Mouse (Mus musculus) heart, embryonic 11.5 days (tissue): ENCODE data around the gene Itga10. TPM values are rescaled to one million over a fixed set of nuclear protein-coding genes. Genes with fewer than 3 reads are reported as not detected.
A peak's percentile ranks its signal among the peaks of the same experiment; 100 is the strongest.

Source experiments
- ATAC-seq: fragments of 200-750 bp; cut with Nextera tagmentation; replicated peaks from 2 replicates; pipeline ENCODE4 v1.8.0; 2017; ENCODE audit warnings: moderate library complexity; ENCODE audit not compliant: insufficient number of reproducible peaks, low FRiP score, low TSS enrichment
- H3K27ac ChIP-seq: fragments of 300-500 bp; sonication (generic); 2 replicates; pipeline ENCODE4 v1.5.1; 2014; ENCODE audit warnings: mild to moderate bottlenecking, low read depth, low read length
- H3K27me3 ChIP-seq: fragments of 300-500 bp; sonication (generic); 2 replicates; pipeline ENCODE4 v1.6.1; 2014; ENCODE audit warnings: mild to moderate bottlenecking, low read length, mixed read lengths; ENCODE audit not compliant: control insufficient read depth, insufficient read depth
- H3K36me3 ChIP-seq: fragments of 300-500 bp; sonication (generic); 2 replicates; pipeline ENCODE4 v1.6.1; 2014; ENCODE audit warnings: mild to moderate bottlenecking, low read length, moderate library complexity, mixed read lengths; ENCODE audit not compliant: control insufficient read depth, insufficient read depth
- H3K4me1 ChIP-seq: fragments of 300-500 bp; sonication (generic); 2 replicates; pipeline ENCODE4 v1.6.1; 2014; ENCODE audit warnings: low read length; ENCODE audit not compliant: control insufficient read depth, insufficient read depth
- H3K4me2 ChIP-seq: fragments of 300-500 bp; sonication (generic); 2 replicates; pipeline ENCODE4 v1.6.1; 2014; ENCODE audit warnings: mild to moderate bottlenecking, moderate library complexity
- H3K4me3 ChIP-seq: fragments of 300-500 bp; sonication (generic); 2 replicates; pipeline ENCODE4 v1.5.1; 2014; ENCODE audit warnings: low read depth, low read length
- H3K9ac ChIP-seq: fragments of 300-500 bp; sonication (generic); 2 replicates; pipeline ENCODE4 v1.6.1; 2014; ENCODE audit warnings: mild to moderate bottlenecking, low read depth, low read length, moderate library complexity
- H3K9me3 ChIP-seq: fragments of 300-500 bp; sonication (generic); replicated peaks from 2 replicates; pipeline ENCODE4 v1.6.1; 2016; ENCODE audit warnings: low read length; ENCODE audit not compliant: control insufficient read depth
- WGBS: fragments of 180-500 bp; shearing (Covaris S2); extraction: QIAGEN DNeasy Blood & Tissue Kit; methylation state at CpG from one replicate; pipeline ENCODE4 v1.1.7; 2014; ENCODE audit not compliant: insufficient replicate concordance; 5-methylcytosine and 5-hydroxymethylcytosine counted together
- polyA plus RNA-seq: library from polyadenylated mRNA; unstranded; fragments of >200 nt; fragmentation: Nextera tagmentation; extraction: Ambion mirVana; gene quantifications from 2 replicates; pipeline ENCODE4 v1.2.1, GENCODE M21; 2014

Gene Itga10
- polyA plus RNA-seq, 1 experiment from 2014 or later, result 0.54 TPM

GRCm38 (mm10) chr3:96693579-96693978 is 48.2 kb downstream of the Itga10 start:
- H3K36me3 ChIP-seq, result no peaks in the 10 kb centered on the region
- no peak for ATAC-seq

GRCm38 (mm10) chr3:96696198-96696765 is 50.9 kb downstream of the Itga10 start, which contains the start of gene Pias3:
Gene Pias3, plus strand, starts transcription at chr3:96696384.
- peak within 1 kb of the TSS; percentile 74 for H3K9ac ChIP-seq
- peak within 1 kb of the TSS; percentile 61 for H3K4me3 ChIP-seq
- H3K36me3 ChIP-seq, result peaks cover 12% of the 10 kb centered on the region
- WGBS, result under 1% methylated on average over 35 of the region's 35 CpGs
- H3K4me1 ChIP-seq, result peaks cover 20% of the 10 kb centered on the region
- no peaks in the 10 kb centered on the region for H3K27me3 ChIP-seq
- peak; percentile 80 for ATAC-seq
- H3K27ac ChIP-seq, result peak within 1 kb of the TSS; percentile 86
- H3K9me3 ChIP-seq, result no peaks in the 10 kb centered on the region
- H3K4me2 ChIP-seq, result peak within 1 kb of the TSS; percentile 85

More at GRCm38 (mm10) chr3:96693579-96693978, 48.2 kb downstream of the Itga10 start:
- Histone ChIP-seq H3K9me3 (no peaks in the 10 kb centered on the region), H3K9ac (no peak overlapping the region), H3K4me1 (peaks cover 14% of the 10 kb centered on the region), H3K4me3 (no peak overlapping the region), H3K27ac (no peak overlapping the region), H3K4me2 (no peak overlapping the region), H3K27me3 (peaks cover 3% of the 10 kb centered on the region; the same call in 1 of the 2 replicates)
- 93% methylated on average over 1 of the region's 1 CpGs for WGBS

DNA sequence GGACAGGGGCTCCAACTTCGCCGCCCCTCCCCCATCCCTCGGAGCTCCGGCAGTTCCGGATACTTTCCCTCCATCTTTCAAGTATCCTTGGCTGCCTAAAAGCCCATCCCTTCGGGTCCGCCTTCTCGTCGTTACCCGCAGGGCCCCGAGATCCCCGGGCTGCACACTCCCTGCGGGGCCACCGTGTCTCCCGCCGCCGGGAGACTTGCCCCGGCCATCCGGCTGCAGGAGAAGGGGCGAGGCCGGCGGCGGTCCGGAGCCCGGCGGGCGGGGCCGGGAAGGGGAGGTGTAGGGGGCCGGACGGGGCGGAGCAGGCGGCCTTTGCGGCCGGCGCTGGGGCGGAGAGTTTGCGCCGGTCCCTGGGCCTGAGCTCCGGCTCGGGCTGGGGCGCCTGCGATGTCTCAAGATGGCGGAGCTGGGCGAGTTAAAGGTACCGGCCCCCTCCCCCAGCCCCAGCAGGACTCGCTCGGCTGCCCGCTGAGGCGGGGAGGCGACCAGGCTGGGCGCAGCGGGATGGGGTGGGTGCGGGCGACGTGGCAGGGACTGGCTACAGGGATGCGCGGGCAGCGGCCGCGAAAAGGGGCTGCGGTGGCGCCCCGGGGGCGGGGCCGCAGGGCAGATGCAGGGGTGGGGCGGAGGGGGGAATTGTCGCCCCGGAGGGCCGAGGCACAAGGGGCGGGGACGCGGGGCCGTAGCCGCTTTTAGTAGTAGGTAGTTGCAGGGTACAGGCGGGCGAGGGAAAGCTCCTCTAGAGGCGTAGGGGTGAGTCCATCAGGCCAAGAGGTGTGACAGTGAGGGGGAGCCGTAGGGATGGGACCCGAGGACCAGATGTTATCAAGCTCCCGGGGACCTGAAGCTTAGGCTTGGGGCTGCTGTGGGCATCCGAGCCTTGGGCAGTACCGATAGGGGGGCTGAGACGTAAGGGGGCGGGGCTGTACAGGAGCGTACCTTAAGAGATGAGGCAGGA is 51.7 kb downstream of the Itga10 start:
- peak overlapping the region; percentile 86 for H3K27ac ChIP-seq
- ATAC-seq, result peak; percentile 93
- peak overlapping the region; percentile 61 for H3K4me3 ChIP-seq
- WGBS, result under 1% methylated on average over 70 of the region's 85 CpGs
- peak overlapping the region; percentile 85 for H3K4me2 ChIP-seq
- peaks cover 20% of the 10 kb centered on the region for H3K4me1 ChIP-seq
- H3K9me3 ChIP-seq, result no peaks in the 10 kb centered on the region
- peaks cover 18% of the 10 kb centered on the region for H3K36me3 ChIP-seq
- H3K27me3 ChIP-seq, result no peaks in the 10 kb centered on the region
- peak overlapping the region; percentile 74 for H3K9ac ChIP-seq

DNA sequence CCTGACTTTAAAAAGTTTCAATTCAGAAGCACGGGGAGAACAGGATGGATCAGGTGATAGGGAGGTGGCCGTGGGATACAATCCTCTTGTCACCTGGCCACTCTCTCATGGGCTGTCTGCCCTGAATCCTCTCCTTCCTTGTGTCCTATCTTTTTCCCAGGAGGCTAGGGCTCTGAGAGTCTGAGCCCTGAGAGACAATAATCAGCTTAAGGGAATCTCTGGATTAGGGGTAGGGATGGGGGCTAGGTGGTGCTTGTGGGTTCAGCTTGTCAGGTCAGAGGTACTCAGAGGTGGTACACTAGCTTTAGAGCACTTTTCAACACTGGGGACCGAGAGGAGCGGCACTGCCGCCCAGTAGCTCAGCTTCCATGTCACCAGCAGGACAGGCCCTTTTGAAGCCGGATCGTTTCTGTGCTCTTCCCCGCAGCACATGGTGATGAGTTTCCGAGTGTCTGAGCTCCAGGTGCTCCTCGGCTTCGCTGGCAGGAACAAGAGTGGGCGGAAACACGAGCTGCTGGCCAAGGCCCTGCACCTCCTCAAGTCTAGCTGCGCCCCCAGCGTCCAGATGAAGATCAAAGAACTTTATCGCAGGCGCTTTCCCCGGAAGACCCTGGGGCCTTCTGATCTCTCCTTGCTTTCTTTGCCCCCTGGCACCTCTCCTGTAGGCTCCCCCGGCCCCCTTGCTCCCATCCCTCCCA is 53.8 kb downstream of the Itga10 start:
- WGBS, result 40% methylated on average over 19 of the region's 19 CpGs
- no peak overlapping the region for H3K4me3 ChIP-seq
- no peak for ATAC-seq
- H3K4me2 ChIP-seq, result no peak overlapping the region
- H3K9me3 ChIP-seq, result no peaks in the 10 kb centered on the region
- H3K36me3 ChIP-seq, result peaks cover 31% of the 10 kb centered on the region
- H3K9ac ChIP-seq, result no peak overlapping the region
- H3K27me3 ChIP-seq, result no peaks in the 10 kb centered on the region
- H3K4me1 ChIP-seq, result peaks cover 20% of the 10 kb centered on the region
- no peak overlapping the region for H3K27ac ChIP-seq

DNA sequence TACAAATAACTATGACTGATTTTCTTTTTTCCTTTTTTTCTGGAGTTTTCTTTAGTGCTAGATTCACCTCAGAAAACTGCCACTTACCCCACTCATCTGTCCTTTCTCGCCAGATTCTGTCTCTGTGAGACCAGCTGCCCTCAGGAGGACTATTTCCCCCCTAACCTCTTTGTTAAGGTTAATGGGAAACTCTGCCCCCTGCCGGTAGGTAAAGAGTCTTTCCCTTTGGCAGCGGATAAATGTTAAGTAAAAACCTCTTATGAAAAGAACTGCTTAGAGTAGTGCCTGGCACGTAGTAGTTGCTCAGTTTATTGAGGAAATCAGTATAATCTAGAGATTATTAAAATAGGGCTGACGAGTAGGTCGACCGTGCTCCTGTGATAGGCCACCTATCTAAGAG is 55.0 kb downstream of the Itga10 start:
- H3K36me3 ChIP-seq, result peaks cover 39% of the 10 kb centered on the region
- WGBS, result 51% methylated on average over 7 of the region's 7 CpGs
- H3K4me1 ChIP-seq, result peaks cover 20% of the 10 kb centered on the region
- no peak overlapping the region for H3K27ac ChIP-seq
- H3K9ac ChIP-seq, result no peak overlapping the region
- H3K4me3 ChIP-seq, result no peak overlapping the region
- ATAC-seq, result no peak
- H3K9me3 ChIP-seq, result no peaks in the 10 kb centered on the region
- no peak overlapping the region for H3K4me2 ChIP-seq
- no peaks in the 10 kb centered on the region for H3K27me3 ChIP-seq

GRCm38 (mm10) chr3:96701003-96701402 is 55.6 kb downstream of the Itga10 start:
- Histone ChIP-seq H3K36me3 (peaks cover 39% of the 10 kb centered on the region), H3K9me3 (no peaks in the 10 kb centered on the region), H3K9ac (no peak overlapping the region), H3K4me1 (peaks cover 16% of the 10 kb centered on the region), H3K4me3 (no peak overlapping the region), H3K27me3 (no peaks in the 10 kb centered on the region), H3K27ac (no peak overlapping the region), H3K4me2 (no peak overlapping the region)
- ATAC-seq, result no peak
- 84% methylated on average over 4 of the region's 4 CpGs for WGBS

GRCm38 (mm10) chr3:96704778-96705177 is 59.4 kb downstream of the Itga10 start:
- Histone ChIP-seq H3K27ac (no peak overlapping the region), H3K4me2 (no peak overlapping the region), H3K9ac (no peak overlapping the region), H3K4me1 (peaks cover 6% of the 10 kb centered on the region; the same call in 1 of the 2 replicates), H3K9me3 (no peaks in the 10 kb centered on the region), H3K27me3 (peaks cover 3% of the 10 kb centered on the region; the same call in 1 of the 2 replicates), H3K4me3 (no peak overlapping the region), H3K36me3 (peaks cover 35% of the 10 kb centered on the region)
- no peak for ATAC-seq
- 59% methylated on average over 11 of the region's 11 CpGs for WGBS

DNA sequence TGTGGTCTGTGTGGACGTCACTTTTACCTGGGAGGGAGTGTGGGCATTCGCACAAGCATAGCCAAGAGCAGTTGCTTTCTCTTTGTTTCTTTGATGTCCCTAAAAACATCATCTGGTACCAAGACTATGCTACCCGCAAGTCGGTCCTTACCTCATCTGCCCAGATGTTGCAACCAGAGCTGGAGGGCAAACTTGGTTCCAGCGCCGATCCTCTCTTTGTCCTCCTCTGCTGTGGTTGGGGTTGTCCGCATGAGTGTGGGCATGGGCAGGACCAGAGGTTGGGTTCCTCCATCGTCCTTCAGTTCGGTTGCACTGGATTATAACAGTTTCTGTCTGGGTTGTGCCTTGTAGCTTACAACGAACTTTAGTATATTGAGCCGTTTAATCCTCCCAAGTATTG is 60.8 kb downstream of the Itga10 start:
- H3K4me2 ChIP-seq, result no peak overlapping the region
- H3K27me3 ChIP-seq, result peaks cover 3% of the 10 kb centered on the region; the same call in 1 of the 2 replicates
- H3K9ac ChIP-seq, result no peak overlapping the region
- 92% methylated on average over 11 of the region's 11 CpGs for WGBS
- peaks cover 6% of the 10 kb centered on the region; the same call in 1 of the 2 replicates for H3K4me1 ChIP-seq
- no peak overlapping the region for H3K27ac ChIP-seq
- no peak overlapping the region for H3K4me3 ChIP-seq
- no peaks in the 10 kb centered on the region for H3K9me3 ChIP-seq
- H3K36me3 ChIP-seq, result peaks cover 36% of the 10 kb centered on the region
- ATAC-seq, result no peak
